Mouse (Mus musculus): Measurements from ENCODE around the gene Gm49378.

The Gm49378 gene

DNA sequence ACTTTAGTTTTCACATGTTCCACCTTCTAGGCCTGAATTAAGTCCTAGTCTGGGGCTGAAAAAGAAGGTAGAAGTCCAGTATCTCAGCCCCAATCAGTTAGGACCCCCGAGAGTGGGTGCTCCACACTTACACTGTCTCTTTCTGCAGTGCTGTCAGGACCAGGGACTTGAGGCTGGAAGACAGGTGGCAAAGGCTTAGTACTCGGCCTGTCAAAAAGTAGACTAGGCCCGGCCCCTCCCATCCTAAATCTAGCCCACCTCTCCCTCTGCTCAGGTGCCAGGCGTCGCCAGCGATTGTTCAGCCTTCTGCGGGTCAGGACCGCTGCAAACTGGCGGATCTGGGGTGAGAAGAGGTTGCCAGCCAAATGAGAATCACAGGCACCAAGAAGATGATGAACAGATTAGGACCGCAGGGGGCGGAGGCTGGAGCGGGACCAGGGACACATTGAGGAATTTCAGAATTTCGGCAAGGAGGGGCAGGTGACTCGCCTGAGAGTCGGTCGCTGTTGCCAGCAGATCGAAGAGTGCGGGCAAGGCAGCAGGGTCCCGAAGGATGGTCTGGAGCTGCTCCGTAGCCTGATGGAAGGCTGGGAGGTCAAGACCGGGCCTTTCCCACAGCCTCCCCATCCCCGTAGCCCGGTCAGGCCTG lies 2.7 kb downstream of the Gm49378 start:
- CTCF ChIA-PET, result interaction anchor here (0.7 kb wide), 1 partner anchor 110 kb away, joined by 3 read pairs; no protein-coding TSS in a partner anchor

DNA sequence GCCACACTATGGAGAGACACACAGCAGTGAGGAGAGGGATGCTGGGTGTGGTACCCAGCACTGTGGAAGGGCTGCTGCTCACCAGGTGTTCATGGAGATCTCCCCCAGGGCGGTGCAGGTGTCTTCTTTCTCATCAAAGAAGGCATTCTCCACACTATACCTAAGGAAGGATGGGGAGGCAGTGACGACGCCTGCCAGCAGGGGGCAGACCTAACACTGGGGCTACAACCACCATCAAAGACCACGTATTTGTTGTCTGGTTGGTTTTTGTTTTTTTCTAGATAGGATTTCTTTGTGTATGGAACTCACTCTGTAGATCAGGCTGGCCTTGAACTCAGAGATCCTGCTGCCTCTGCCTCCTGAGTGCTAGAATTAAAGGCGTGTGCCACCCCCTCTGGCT lies 8.4 kb downstream of the Gm49378 start:
- CTCF ChIA-PET, result interaction anchor here (0.6 kb wide), 1 partner anchor 113 kb away, joined by 3 read pairs; no protein-coding TSS in a partner anchor

DNA sequence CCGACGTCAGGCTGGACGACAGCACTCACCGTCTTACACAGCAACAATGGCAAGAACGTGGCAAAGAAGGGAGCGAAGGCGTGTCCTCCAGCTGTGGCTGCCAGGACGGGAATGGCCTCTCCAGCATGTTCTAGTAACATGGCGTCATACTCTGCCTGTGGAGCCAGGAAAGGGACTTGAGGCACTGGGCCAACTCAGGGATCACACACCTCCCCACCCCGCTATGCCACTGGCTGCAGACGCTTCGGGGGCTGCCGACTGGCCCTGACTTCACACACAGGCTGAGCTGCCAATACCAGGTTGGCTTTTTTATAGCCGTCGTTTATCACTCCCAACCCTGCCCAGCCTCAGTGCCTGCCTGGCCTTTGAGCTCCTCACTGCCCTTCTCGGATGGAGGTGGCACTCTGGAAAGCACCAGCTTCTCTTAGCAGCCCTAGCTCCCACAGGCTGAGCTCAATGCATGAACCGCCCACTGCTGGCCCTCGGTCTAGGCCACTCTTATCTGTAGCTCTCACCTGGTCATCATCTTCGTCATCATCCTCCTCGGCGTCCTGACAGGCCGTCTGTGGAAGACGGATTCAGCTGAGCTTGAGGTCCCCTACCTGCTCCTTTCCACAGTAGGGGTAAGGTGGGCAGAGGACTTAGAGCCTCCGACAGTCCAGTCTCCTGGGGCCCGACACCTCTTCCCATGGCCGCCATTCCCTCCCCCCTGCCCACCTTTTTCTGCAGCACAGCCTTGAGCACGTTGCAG lies 9.4 kb downstream of the Gm49378 start:
- CTCF ChIA-PET, result no interaction called here

DNA sequence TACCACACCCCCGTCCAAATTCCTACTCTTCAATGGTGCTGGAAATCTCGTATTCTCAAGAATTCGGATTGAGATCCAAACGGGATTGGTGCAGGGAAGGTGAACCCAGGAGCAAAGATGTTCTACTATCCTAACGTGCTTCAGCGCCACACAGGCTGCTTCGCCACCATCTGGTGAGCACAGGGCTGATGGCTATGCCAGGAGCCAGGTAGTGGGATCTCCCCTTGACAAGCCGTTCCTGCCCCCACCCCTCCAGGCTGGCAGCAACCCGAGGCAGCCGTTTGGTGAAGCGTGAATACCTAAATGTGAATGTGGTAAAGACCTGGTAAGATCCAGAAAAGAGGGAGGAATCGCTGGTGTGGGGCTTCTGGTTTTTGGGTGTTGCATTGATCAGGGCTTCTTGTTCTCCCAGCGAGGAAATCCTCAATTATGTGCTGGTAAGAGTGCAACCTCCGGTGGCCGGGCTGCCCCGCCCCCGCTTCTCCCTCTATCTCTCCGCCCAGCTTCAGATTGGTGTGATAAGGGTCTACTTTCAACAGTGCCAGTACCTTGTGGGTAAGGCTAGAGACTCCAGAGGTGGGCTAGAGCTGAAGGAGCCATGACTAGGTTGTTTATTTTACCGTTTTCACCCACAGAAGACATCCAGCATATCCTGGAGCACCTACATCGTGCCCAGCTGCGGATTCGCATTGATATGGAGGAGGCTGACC lies 19.1 kb downstream of the Gm49378 start:
- CTCF ChIA-PET, result interaction anchor here (0.5 kb wide), 1 partner anchor 26 kb away, joined by 5 read pairs; no protein-coding TSS in a partner anchor

DNA sequence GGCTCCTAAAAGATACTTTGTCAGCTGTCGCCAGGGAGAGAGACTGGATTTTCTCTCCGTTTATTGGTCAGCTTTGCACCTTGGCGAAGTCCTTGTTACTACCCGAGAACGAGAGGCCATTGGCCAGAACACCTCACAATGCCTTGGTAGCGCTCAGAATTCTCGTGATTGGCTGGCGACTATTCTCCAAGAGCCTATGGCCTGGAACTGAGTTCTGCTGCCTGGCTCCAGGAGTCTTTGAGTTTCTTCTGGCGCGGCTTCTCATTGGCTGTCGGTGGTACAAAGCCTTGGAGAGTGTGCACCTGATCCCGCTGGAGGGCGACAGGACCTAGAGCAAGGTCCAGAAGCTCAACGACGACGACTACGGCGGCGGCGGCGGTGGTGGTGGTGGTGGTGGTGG lies 19.9 kb downstream of the Gm49378 start, which contains the start of gene Rec8:
Gene Rec8, plus strand, starts transcription at position 216 of the 400 bp plus-strand sequence.
- CTCF ChIA-PET, result interaction anchor here (0.6 to 0.8 kb wide), 2 partner anchors 163 to 1064 kb away, joined by 3 to 12 read pairs; no protein-coding TSS in a partner anchor

DNA sequence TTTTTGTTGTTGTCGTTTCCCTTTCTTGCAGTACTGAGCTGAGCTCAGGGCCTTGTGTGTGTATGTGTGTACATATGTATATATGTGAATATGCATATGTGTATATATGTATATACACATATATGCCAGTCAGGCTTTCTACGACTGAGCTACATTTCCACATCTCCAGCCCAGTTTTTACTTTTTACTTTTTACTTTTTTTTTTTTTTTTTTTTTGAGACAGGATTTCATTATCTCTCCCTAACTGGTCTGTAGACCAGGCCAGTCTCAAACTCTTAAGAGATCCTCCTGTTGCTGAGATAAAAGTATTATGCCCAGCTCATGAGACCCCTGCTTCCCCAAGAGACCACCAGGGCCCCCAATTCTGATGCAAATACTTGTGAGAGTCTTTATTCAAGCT lies 20.9 kb downstream of the Gm49378 start:
- CTCF ChIA-PET, result interaction anchor here (0.6 to 0.7 kb wide), 3 partner anchors 17 to 61 kb away, joined by 4 to 10 read pairs (median 5); no protein-coding TSS in a partner anchor

DNA sequence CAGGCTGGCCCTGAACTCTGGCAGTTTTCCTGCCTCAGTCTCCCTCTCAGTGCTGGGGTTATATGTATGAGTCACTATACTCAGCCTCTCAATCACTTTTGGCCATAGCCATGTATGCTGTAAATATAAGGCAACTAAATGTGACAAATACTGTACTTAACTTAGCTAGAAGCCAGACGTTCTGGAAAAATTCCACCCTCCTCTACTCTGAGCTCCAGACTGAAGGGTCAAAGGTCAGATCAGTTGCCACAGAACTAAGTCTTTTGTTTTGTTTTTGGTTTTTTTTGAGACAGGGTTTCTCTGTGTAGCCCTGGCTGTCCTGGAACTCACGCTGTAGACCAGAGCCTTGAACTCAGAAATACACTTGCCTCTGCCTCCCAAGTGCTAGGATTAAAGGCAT lies 21.8 kb downstream of the Gm49378 start:
- CTCF ChIA-PET, result no interaction called here

DNA sequence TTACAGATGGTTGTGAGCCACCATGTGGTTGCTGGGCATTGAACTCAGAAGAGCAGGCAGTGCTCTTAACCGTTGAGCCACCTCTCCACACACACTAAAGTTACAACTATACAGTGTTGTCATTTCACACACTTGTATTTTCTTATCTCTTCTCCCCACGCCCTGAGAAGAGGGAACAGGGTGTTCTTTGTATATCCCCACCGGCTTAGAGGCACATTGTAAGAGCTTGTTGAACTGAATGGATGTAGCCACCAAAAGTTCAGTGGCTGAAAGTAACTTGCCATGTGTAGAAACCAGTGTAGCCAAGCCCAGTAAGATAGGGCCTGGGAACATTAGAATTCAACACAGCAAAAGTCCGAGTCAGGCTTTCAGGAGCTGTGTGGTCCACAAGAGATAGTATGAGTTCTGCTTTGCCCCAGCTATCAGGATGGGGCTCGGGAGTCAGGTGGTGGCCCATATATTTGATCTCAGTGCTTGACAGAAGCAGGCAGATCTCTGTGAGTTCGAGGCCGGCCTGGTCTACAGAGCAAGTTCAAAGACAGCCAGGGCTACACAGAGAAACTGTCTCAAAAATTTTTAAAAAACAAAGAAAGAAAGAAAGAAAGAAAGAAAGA lies 23.0 kb downstream of the Gm49378 start:
- CTCF ChIA-PET, result no interaction called here

DNA sequence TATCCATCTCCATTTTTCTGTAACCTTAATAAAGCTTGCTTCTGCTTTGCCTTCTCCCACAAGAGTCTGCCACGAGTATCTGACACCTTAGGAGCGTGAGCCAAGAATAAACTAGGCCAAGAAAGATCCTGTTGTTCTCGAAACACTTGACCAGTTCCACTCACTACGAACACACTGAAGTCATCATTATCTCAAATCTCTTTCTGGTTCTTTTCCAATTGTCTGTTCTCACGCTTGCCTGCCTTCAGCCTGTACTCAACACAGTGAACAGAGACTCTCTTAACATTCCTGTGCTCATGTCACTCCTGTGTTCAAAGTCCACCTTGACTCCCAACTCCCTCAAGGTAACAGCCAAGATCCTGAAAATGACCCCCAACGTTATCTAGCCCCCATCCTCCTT lies 24.3 kb downstream of the Gm49378 start:
- CTCF ChIA-PET, result no interaction called here

DNA sequence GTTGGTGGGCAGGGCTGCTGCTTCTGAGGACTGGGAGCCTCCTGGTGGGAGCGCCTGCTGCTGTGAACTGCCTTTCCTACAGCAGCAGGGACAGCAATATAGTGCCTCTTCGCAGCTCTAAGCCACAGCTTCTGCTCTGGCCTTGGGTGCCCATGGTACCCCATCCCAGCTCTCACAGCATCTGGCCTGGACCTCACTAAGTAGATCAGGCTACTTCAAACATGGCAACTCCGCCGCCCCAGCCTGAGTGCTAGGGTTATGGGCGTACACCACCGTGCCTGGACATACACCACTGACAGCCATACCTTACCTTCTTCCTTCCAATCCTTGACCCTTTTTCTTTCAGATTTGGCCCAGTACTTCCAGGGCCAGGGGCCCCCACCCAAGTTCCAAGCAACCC lies 29.4 kb downstream of the Gm49378 start:
- CTCF ChIA-PET, result no interaction called here

DNA sequence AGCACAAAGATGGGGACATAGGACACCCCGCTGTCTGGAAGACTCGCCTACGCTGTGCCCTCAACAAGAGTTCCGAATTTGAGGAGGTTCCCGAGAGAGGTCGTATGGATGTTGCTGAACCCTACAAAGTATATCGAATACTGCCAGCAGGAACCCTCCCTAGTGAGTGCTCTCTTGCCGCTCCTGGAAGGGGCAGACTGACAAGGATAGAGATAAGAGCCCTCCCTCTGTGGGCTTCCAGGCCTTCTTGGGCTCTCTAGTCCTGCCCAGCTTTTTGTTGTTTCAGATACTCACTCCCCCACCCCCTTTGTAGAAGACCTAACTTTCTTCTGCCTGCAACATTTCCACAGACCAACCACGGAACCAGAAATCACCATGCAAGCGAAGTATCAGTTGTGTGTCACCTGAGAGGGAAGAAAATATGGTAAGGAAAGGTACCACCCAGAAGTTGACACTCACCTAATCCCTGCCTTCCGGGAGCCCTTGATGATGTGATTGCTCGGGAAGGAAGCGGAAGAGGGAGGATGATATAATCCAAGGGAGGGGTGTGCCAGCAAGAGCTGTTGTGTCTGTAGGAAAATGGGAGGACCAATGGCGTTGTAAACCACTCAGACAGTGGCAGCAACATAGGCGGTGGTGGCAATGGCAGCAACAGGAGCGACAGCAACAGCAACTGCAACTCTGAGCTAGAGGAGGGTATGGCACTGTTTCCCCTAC lies 31.8 kb downstream of the Gm49378 start:
- CTCF ChIA-PET, result interaction anchor here (0.5 to 0.7 kb wide), 2 partner anchors 54 to 59 kb away, joined by 3 to 8 read pairs; partner anchors contain the start of gene Mdp1

DNA sequence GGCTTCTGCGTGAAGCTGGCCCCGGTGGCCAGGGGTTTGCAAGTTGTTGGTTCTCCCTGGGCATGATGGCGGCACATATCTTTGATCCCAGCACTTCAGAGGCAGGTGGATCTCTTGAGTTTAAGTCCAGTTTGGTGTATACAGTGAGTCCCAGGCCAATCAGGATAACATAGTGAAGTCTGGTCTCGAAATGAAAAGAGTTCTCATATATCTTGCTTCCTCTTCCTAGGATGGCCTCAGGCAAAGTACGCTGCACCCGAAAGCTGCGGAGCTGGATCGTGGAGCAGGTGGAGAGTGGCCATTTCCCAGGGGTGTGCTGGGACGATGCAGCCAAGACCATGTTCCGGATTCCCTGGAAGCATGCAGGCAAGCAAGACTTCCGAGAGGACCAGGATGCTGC lies 32.9 kb downstream of the Gm49378 start:
- CTCF ChIA-PET, result interaction anchor here (0.8 kb wide), 1 partner anchor 419 kb away, joined by 3 read pairs; no protein-coding TSS in a partner anchor

DNA sequence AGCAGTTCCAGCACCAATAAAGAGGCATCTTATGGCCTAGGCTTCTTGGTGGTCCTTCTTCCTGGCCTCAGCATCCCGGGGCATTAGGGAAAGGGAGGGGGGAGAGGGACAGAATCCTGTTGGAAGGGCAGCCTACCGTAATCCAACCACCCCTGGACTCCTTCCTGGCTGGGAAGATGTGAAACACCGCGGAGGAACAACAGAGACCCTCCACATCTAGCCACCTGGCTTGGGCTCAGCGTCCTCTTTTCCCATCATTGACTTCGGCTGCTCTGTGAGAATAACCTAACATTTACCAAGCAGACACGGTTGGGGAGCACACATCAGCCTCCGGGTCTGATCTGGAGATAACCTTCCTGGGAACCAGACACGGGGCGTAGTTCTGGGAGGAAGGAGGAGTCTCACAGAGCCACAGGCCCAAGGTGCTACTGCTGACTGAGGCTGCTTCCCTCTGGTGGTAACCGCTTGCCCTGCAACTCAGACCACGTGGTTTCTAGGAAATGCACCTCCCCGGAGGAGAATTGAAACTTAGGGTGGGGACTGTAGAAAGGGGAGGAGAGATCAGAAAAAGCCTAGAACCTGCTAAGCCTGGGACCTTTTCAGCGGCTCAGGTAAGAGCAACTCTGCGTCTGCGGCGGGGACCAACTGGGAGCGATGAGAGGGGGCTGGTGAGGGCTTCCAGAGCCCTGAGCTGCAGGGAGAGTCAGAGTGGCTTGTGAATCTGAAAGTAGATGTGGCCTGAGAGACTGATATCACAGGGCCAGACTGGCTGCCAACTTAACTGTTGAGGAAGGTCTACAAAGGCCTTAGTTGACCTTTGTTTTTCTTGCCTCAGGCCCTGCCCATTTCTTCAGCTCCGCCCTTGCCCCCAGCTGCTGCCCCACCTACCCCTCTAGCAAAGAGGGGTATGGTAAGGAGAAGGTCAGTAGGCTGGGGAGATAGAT lies 33.8 kb downstream of the Gm49378 start:
- CTCF ChIA-PET, result interaction anchor here (0.8 kb wide), 1 partner anchor 418 kb away, joined by 3 read pairs; no protein-coding TSS in a partner anchor

DNA sequence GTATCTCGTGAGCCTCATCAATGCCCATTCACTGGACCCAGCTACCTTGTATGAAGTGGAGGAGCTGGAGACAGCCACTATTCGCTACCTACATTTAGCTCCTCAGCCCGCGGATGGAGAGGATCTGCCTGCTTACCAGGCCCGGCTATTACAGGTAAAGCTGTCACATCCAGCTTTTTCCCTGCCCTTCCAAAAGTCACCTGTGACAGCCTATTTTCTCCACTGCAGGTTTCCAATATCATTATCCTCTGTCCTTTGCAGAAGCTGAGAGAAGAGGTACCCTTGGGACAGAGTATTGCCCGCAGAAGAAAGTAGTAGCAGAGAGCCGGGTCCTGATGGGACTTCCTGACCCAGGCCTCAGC lies 34.4 kb downstream of the Gm49378 start, which contains the start of gene Irf9:
Gene Irf9, plus strand, starts transcription at position 301 of the 362 bp plus-strand sequence.
- CTCF ChIA-PET, result no interaction called here

DNA sequence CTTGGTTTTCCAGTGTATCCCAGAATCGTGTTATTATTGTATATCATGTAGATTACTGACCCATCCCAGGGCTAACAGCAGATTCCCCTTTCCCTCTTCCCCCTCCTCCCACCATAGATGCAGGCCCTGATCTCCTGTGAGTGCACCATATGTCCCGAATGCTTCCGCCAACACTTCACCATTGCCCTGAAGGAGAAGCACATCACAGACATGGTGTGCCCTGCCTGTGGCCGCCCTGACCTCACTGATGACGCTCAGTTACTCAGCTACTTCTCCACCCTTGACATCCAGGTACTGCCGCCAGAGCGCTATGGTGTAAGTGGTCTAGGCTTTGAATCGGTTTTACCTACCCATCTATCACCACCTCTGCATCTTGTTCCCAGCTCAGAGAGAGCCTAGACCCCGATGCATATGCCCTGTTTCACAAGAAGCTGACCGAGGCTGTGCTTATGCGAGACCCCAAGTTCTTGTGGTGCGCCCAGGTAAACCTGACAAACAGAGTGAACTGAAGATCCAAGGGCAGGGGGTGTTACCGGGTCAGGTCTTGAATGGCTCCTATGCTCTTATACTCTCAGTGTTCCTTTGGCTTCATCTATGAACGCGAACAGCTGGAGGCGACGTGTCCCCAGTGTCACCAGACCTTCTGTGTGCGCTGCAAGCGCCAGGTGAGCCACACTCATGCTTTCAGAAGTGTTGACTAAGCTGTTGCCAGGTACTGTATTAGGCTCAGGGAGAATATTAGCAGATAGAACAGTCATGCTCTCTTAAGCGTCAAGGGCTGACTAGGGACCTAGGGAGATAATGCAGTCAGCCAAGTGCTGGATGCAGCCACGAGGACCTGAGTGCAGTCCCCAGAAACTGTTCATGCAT lies 38.9 kb downstream of the Gm49378 start:
- CTCF ChIA-PET, result no interaction called here

DNA sequence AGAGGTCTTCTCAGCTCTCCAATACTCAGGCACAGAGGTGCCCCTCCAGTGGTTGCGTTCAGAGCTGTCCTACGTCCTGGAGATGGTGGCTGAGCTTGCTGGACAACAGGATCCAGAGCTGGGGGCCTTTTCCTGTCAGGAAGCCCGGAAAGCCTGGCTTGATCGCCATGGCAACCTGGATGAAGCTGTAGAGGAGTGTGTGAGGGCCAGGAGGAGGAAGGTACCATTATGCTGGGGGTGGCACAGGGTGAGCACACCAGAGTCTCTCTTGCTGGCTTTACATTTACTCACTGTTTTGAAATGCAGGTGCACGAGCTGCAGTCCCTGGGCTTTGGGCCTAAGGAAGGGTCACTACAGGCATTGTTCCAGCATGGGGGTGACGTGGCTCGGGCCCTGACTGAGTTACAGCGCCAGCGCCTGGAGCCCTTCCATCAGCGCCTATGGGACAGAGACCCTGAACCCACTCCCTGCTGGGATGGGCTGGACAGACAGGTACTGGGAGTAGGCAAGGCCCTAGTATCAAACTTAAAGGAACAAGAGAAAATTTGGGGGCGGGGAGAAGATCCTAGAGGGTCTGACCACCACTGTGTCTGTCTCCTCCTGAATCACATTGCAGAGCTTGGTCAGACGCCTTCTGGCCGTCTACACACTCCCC lies 41.5 kb downstream of the Gm49378 start:
- CTCF ChIA-PET, result no interaction called here

DNA sequence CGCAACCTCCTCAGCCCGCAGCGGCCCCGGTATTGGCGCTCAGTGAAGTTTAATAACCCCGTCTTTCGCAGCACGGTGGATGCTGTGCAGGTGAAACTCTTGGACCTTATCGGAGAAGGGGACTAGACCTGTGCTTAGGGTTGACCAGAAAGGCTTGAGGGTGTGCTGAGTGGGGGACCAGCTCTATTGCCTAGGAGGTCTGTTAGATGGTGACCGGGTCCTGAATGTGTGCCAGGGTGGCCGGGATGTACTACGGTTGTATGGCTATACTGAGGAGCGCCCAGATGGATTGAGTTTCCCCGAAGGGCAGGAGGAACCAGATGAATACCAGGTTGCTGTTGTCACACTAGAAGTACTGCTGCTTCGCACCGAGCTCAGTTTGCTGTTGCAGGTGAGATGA lies 45.5 kb downstream of the Gm49378 start:
- CTCF ChIA-PET, result no interaction called here

DNA sequence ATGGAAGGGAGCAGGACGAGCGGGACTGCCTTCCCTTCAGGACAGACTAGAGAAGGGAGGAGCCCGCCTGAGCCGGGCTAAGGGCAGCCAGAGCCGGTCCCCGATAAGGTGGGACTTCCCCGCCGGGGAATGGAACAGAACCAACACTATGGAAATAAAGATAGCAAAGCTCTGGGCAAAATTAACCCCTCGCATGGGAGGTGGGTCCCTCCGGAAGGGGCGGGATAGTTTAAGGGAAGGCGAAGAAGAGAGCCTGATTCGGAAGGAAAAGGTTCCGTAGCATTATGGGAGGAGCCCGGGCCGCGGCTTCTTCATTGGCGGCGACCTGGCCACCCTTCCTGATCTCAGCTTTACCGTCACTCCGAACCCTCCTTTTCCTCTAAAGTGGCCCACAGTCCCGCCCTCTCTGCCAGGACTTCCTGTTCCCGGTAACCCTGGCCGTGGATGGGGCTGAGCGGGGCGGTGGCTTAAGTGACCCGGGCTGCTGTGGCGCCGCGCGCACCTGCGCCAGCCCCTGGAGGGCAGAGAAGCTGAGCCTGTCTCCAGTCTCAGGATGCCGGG lies 46.3 kb downstream of the Gm49378 start, which contains the start of gene Rnf31:
Gene Rnf31, plus strand, starts transcription at position 378 of the 561 bp plus-strand sequence.
- CTCF ChIA-PET, result no interaction called here
